Mouse (Mus musculus): ENCODE measurements at regions not wholly inside any gene's neighbourhood (a gene's known extent, or its start where the extent isn't known, plus 50 kb on each side); places are given as distances from the start of the nearest gene placed in this dataset.
A peak's percentile ranks its signal among the peaks of the same experiment; 100 is the strongest.
"Not testable (repeated sequence)": the region's sequence is repeated elsewhere in the genome, so short reads cannot be mapped to it uniquely, and the experiment has no call there.

- H3K4me1 ChIP-seq: 0 out of 2 replicates have a peak, but pooled peaks cover 4% of the 10 kb centered on the region
- no peaks in the 10 kb centered on the region for H3K27me3 ChIP-seq (replicated peaks)
- no peak overlapping the region for H3K27ac ChIP-seq
- no peaks in the 10 kb centered on the region for H3K9me3 ChIP-seq
- 49% methylated on average over 9 of the region's 9 CpGs for WGBS
- no peaks in the 10 kb centered on the region for H3K36me3 ChIP-seq
- no peak overlapping the region for H3K4me3 ChIP-seq
- ATAC-seq (ENCODE audit: low FRiP score, low read depth): no peak
- no peak overlapping the region for H3K4me2 ChIP-seq (replicated peaks)
- H3K9ac ChIP-seq: no peak overlapping the region
Measured at GRCm38 (mm10) chr11:63246052-63246661, 117.4 kb downstream of the Pmp22 start.

- WGBS: 68% methylated on average over 8 of the region's 8 CpGs
- no peaks in the 10 kb centered on the region for H3K27me3 ChIP-seq (replicated peaks)
- H3K9ac ChIP-seq: no peak overlapping the region
- ATAC-seq (ENCODE audit: low FRiP score, low read depth): no peak
- H3K4me1 ChIP-seq: peaks cover 8% of the 10 kb centered on the region; the same call in 1 of the 2 replicates
- no peaks in the 10 kb centered on the region for H3K9me3 ChIP-seq
- no peak overlapping the region for H3K27ac ChIP-seq
- no peak overlapping the region for H3K4me2 ChIP-seq (replicated peaks)
- H3K4me3 ChIP-seq: no peak overlapping the region
- H3K36me3 ChIP-seq: no peaks in the 10 kb centered on the region
Measured at GRCm38 (mm10) chr11:63252012-63252856, 123.5 kb downstream of the Pmp22 start.

- Histone ChIP-seq H3K27me3 (replicated peaks) (no peaks in the 10 kb centered on the region), H3K36me3 (no peaks in the 10 kb centered on the region), H3K4me3 (no peak overlapping the region), H3K4me2 (replicated peaks) (no peak overlapping the region), H3K9me3 (no peaks in the 10 kb centered on the region), H3K4me1 (peaks cover 8% of the 10 kb centered on the region; the same call in 1 of the 2 replicates), H3K9ac (no peak overlapping the region), H3K27ac (no peak overlapping the region)
- no peak for ATAC-seq (ENCODE audit: low FRiP score, low read depth)
- 30% methylated on average over 5 of the region's 5 CpGs for WGBS
Measured at GRCm38 (mm10) chr11:63252968-63253602, 124.3 kb downstream of the Pmp22 start.

GRCm38 (mm10) chr11:63264432-63265061, 135.8 kb downstream of the Pmp22 start:
- Histone ChIP-seq H3K9ac (no peak overlapping the region), H3K9me3 (no peaks in the 10 kb centered on the region), H3K36me3 (no peaks in the 10 kb centered on the region), H3K27ac (no peak overlapping the region), H3K4me1 (no peaks in the 10 kb centered on the region), H3K4me2 (replicated peaks) (0 out of 2 replicates have a peak overlapping the region, but pooled peaks have one; percentile 14), H3K27me3 (replicated peaks) (no peaks in the 10 kb centered on the region), H3K4me3 (no peak overlapping the region)
- WGBS: 59% methylated on average over 9 of the region's 9 CpGs
- no peak for ATAC-seq (ENCODE audit: low FRiP score, low read depth)

GRCm38 (mm10) chr11:63266290-63266689, 137.5 kb downstream of the Pmp22 start:
- WGBS: 76% methylated on average over 2 of the region's 2 CpGs
- not testable (repeated sequence) for H3K4me1 ChIP-seq; H3K9me3 ChIP-seq; H3K36me3 ChIP-seq; H3K4me2 ChIP-seq (replicated peaks); H3K27ac ChIP-seq; H3K4me3 ChIP-seq; H3K27me3 ChIP-seq (replicated peaks); ATAC-seq (ENCODE audit: low FRiP score, low read depth); H3K9ac ChIP-seq

GRCm38 (mm10) chr11:63276641-63277040, 147.9 kb downstream of the Pmp22 start:
- H3K36me3 ChIP-seq: no peaks in the 10 kb centered on the region
- WGBS: 86% methylated on average over 5 of the region's 5 CpGs
- H3K4me1 ChIP-seq: peaks cover 2% of the 10 kb centered on the region
- no peak overlapping the region for H3K9ac ChIP-seq
- no peak overlapping the region for H3K27ac ChIP-seq
- H3K27me3 ChIP-seq (replicated peaks): no peaks in the 10 kb centered on the region
- no peak for ATAC-seq (ENCODE audit: low FRiP score, low read depth)
- no peak overlapping the region for H3K4me2 ChIP-seq (replicated peaks)
- no peak overlapping the region for H3K4me3 ChIP-seq
- no peaks in the 10 kb centered on the region for H3K9me3 ChIP-seq

- Histone ChIP-seq H3K27ac (no peak overlapping the region), H3K36me3 (no peaks in the 10 kb centered on the region), H3K4me1 (no peaks in the 10 kb centered on the region), H3K27me3 (replicated peaks) (no peaks in the 10 kb centered on the region), H3K4me3 (no peak overlapping the region), H3K4me2 (replicated peaks) (no peak overlapping the region), H3K9ac (no peak overlapping the region), H3K9me3 (no peaks in the 10 kb centered on the region)
- no peak for ATAC-seq (ENCODE audit: low FRiP score, low read depth)
- 90% methylated on average over 5 of the region's 5 CpGs for WGBS
Measured at GRCm38 (mm10) chr11:63281839-63282238, 153.1 kb downstream of the Pmp22 start.

- no peak overlapping the region for H3K4me2 ChIP-seq (replicated peaks)
- no peak overlapping the region for H3K4me3 ChIP-seq
- WGBS: 91% methylated on average over 10 of the region's 10 CpGs
- no peak for ATAC-seq (ENCODE audit: low FRiP score, low read depth)
- H3K9ac ChIP-seq: no peak overlapping the region
- H3K27me3 ChIP-seq (replicated peaks): no peaks in the 10 kb centered on the region
- H3K27ac ChIP-seq: no peak overlapping the region
- H3K36me3 ChIP-seq: no peaks in the 10 kb centered on the region
- H3K9me3 ChIP-seq: no peaks in the 10 kb centered on the region
- no peaks in the 10 kb centered on the region for H3K4me1 ChIP-seq
Measured at GRCm38 (mm10) chr11:63282541-63282940, 153.8 kb downstream of the Pmp22 start.

GRCm38 (mm10) chr11:63286026-63286425, 157.2 kb downstream of the Pmp22 start:
- H3K27me3 ChIP-seq (replicated peaks): no peaks in the 10 kb centered on the region
- no peak overlapping the region for H3K4me2 ChIP-seq (replicated peaks)
- H3K9ac ChIP-seq: no peak overlapping the region
- H3K4me1 ChIP-seq: no peaks in the 10 kb centered on the region
- H3K27ac ChIP-seq: no peak overlapping the region
- WGBS: 79% methylated on average over 2 of the region's 2 CpGs
- ATAC-seq (ENCODE audit: low FRiP score, low read depth): no peak
- no peaks in the 10 kb centered on the region for H3K36me3 ChIP-seq
- H3K9me3 ChIP-seq: no peaks in the 10 kb centered on the region
- no peak overlapping the region for H3K4me3 ChIP-seq

- Histone ChIP-seq H3K36me3 (no peaks in the 10 kb centered on the region), H3K4me2 (replicated peaks) (no peak overlapping the region), H3K9ac (no peak overlapping the region), H3K9me3 (no peaks in the 10 kb centered on the region), H3K27ac (no peak overlapping the region), H3K4me1 (no peaks in the 10 kb centered on the region), H3K27me3 (replicated peaks) (no peaks in the 10 kb centered on the region), H3K4me3 (no peak overlapping the region)
- 70% methylated on average over 2 of the region's 2 CpGs for WGBS
- no peak for ATAC-seq (ENCODE audit: low FRiP score, low read depth)
Measured at GRCm38 (mm10) chr11:63287766-63288165, 159.0 kb downstream of the Pmp22 start.

GRCm38 (mm10) chr11:63290618-63291017, 161.8 kb downstream of the Pmp22 start:
- Histone ChIP-seq H3K27me3 (replicated peaks) (no peaks in the 10 kb centered on the region), H3K9ac (no peak overlapping the region), H3K27ac (no peak overlapping the region), H3K4me1 (no peaks in the 10 kb centered on the region), H3K4me2 (replicated peaks) (no peak overlapping the region), H3K36me3 (no peaks in the 10 kb centered on the region), H3K9me3 (no peaks in the 10 kb centered on the region), H3K4me3 (no peak overlapping the region)
- ATAC-seq (ENCODE audit: low FRiP score, low read depth): no peak
- 63% methylated on average over 13 of the region's 13 CpGs for WGBS

GRCm38 (mm10) chr11:63293485-63293884, 164.7 kb downstream of the Pmp22 start:
- Histone ChIP-seq H3K36me3 (no peaks in the 10 kb centered on the region), H3K9me3 (no peaks in the 10 kb centered on the region), H3K27me3 (replicated peaks) (no peaks in the 10 kb centered on the region), H3K4me1 (no peaks in the 10 kb centered on the region), H3K27ac (no peak overlapping the region), H3K4me3 (no peak overlapping the region), H3K4me2 (replicated peaks) (no peak overlapping the region), H3K9ac (no peak overlapping the region)
- no peak for ATAC-seq (ENCODE audit: low FRiP score, low read depth)
- 78% methylated on average over 4 of the region's 4 CpGs for WGBS
